Mouse (Mus musculus) midbrain, embryonic 10.5 days (tissue): ENCODE data around the gene Zic5. TPM values are rescaled to one million over a fixed set of nuclear protein-coding genes. Genes with fewer than 3 reads are reported as not detected.
A peak's percentile ranks its signal among the peaks of the same experiment; 100 is the strongest.
"Not testable (repeated sequence)": the region's sequence is repeated elsewhere in the genome, so short reads cannot be mapped to it uniquely, and the experiment has no call there.

Experiments
- DNase-seq: peaks from one replicate; pipeline ENCODE4 v3.0.0-alpha.2; 2017; ENCODE audit warnings: low spot score
- H3K27ac ChIP-seq: fragments of 300-500 bp; sonication (generic); replicated peaks from 2 replicates; pipeline ENCODE4 v1.5.1; 2016; ENCODE audit warnings: mild to moderate bottlenecking
- H3K27me3 ChIP-seq: fragments of 300-500 bp; sonication (generic); 2 replicates; pipeline ENCODE4 v1.6.1; 2016; ENCODE audit warnings: low read depth, mild to moderate bottlenecking; ENCODE audit not compliant: poor library complexity, severe bottlenecking
- H3K36me3 ChIP-seq: fragments of 300-500 bp; sonication (generic); 2 replicates; pipeline ENCODE4 v1.6.1; 2016; ENCODE audit warnings: mild to moderate bottlenecking, moderate library complexity
- H3K4me1 ChIP-seq: fragments of 300-500 bp; sonication (generic); 2 replicates; pipeline ENCODE4 v1.6.1; 2016
- H3K4me3 ChIP-seq: fragments of 300-500 bp; sonication (generic); 2 replicates; pipeline ENCODE4 v1.5.1; 2016; ENCODE audit warnings: mild to moderate bottlenecking, moderate library complexity
- H3K9me3 ChIP-seq: fragments of 300-500 bp; sonication (generic); replicated peaks from 2 replicates; pipeline ENCODE4 v1.6.1; 2016; ENCODE audit warnings: mild to moderate bottlenecking
- WGBS: fragments of 180-500 bp; shearing (Covaris S2); methylation state at CpG from one replicate; pipeline ENCODE4 v1.1.7; 2016; 5-methylcytosine and 5-hydroxymethylcytosine counted together
- polyA plus RNA-seq: library from polyadenylated mRNA; unstranded; fragments of >200 nt; fragmentation: Nextera tagmentation; extraction: Ambion mirVana; gene quantifications from 2 replicates; pipeline ENCODE4 v1.2.1, GENCODE M21; 2016

Gene Zic5
- polyA plus RNA-seq, 1 experiment from 2014 or later = 15.3 TPM

DNA sequence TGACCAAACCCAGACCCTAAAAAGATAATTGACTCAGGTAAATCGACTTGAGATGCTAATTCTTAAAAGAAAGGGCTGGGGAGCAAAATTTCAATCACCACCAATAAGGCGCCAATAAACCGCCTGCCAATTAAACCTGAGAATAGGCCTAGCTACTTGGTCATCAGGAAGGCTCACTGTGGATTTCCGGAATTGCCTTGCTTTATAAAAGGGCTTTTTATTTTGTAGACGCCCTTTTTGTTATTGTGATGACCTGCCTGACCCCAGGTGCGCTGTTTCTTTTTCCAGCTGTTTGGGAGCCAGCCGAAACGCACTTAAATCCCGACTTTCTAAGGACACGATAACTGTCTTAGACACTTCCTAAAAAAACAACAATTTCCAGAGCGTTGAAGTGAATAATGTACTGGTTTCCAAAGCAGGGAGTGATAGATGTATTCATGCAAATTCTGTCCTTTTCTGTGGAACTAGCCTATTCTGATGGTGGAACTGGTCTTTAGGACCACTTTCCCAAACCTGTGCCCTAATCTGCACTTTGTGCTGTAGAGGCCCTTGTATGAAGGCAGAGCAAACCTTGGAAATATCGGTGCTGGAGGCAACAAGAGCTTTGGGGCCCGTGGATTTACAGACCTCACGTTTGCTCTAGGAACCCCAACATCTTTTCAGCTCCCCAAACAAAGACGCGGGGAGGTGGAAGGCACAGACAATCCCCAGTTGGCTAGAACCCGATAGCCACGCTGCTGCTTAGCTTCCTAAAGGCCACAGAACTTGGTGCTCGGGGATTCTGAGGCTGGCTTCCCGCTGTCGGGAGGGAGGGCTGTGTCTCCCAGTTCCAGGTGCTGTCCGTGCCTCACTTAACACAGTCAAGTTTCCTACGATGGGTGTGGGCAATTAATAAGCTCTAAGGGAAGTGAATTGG is 2.7 kb upstream of the Zic5 start:
- no peaks in the 10 kb centered on the region for H3K9me3 ChIP-seq
- peaks cover 100% of the 10 kb centered on the region for H3K27me3 ChIP-seq
- peak; percentile 65 for DNase-seq
- peak overlapping the region; percentile 43 for H3K4me3 ChIP-seq
- WGBS = 4% methylated on average over 23 of the region's 23 CpGs
- H3K27ac ChIP-seq = peak overlapping the region; percentile 67
- no peaks in the 10 kb centered on the region for H3K36me3 ChIP-seq
- H3K4me1 ChIP-seq = peaks cover 70% of the 10 kb centered on the region

DNA sequence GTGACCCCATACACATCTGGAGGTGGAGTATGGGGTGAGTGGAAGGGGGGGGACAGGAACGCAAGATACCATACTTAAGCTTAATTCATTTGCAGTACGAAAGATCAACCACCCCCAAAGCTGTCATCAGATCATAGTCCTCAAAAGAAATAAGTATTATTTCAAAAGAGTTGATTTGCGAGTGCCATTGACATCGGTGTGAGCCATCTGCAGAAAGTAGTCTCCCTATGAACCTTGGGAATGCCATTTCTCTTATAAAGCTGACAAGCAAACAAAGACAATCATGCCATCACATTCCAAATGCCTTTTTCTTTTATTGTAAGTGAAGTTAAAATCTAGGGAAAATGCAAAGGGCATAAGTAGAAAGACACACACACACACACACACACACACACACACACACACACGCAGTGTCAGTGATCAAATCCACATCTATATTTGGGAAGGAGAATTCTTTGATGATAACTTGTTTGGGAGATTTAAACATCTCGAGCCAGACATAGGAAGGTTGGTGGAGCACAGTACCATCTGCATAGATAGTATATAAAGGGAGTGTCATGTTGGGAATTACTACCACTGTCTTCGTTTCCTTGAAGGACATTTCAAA is 1.4 kb upstream of the Zic5 start:
- no peaks in the 10 kb centered on the region for H3K9me3 ChIP-seq
- H3K27me3 ChIP-seq = peaks cover 100% of the 10 kb centered on the region
- H3K4me1 ChIP-seq = peaks cover 71% of the 10 kb centered on the region
- 0 out of 2 replicates have a peak overlapping the region, but pooled peaks have one; percentile 1 for H3K4me3 ChIP-seq
- no peak overlapping the region for H3K27ac ChIP-seq
- WGBS = 55% methylated on average over 7 of the region's 7 CpGs
- H3K36me3 ChIP-seq = no peaks in the 10 kb centered on the region
- peak; percentile 20 for DNase-seq

DNA sequence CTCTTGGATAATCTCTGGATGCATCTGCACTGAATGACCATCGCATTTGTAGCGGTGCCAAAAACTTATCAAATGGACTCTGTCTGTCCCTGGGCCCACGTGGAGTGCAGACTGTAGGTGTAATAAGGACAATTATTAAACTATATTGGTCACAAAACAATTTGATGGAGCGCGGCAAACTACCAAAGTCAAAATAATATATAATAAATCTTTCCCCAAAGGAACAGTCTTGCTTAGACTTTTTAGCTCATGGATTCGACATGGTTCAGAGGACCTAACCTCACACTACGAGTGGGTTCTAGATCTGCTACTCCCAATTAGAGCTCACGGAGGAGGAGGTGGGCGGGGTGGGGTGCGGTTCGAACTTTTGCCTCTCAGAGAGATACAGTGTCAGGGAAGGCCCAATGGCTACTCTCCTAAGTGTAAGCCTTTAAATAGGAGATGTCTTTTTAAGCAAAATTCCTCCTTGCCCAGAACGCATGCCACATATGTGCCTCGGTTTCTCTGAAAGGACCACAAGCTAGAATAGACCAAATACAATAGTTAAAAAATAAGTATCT is 534 bp upstream of the Zic5 start:
- no peaks in the 10 kb centered on the region for H3K9me3 ChIP-seq
- H3K27ac ChIP-seq = peak overlapping the region; percentile 97
- H3K36me3 ChIP-seq = no peaks in the 10 kb centered on the region
- peaks cover 100% of the 10 kb centered on the region for H3K27me3 ChIP-seq
- WGBS = 24% methylated on average over 13 of the region's 13 CpGs
- H3K4me3 ChIP-seq = peak overlapping the region; percentile 80
- peak; percentile 15 for DNase-seq
- H3K4me1 ChIP-seq = peaks cover 69% of the 10 kb centered on the region

DNA sequence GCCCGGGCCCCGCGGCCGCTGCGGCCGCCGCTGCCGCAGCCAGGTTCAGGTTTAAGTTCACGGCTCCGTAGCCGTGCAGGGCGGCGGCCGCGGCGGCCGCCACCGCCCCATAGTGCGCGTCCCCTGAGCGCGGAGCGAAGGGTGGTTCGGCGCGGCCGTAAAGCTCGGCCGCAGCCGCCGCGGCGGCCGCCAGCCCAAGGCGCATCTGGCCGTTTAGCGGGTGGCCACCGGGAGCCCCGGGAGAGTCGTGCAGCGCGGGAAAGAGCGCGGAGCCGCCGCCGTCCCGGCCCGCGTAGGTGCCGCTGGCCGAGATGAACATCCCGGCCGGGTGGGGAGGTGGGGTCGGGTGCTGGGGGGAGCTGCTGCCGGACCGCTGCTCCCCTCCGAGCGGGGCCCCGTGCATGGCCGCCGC is 1.1 kb downstream of the Zic5 start:
- H3K27me3 ChIP-seq = peaks cover 100% of the 10 kb centered on the region
- WGBS = under 1% methylated on average over 62 of the region's 62 CpGs
- H3K36me3 ChIP-seq = no peaks in the 10 kb centered on the region
- H3K4me1 ChIP-seq = peaks cover 79% of the 10 kb centered on the region
- H3K27ac ChIP-seq = peak overlapping the region; percentile 97
- no peak for DNase-seq
- H3K9me3 ChIP-seq = no peaks in the 10 kb centered on the region
- H3K4me3 ChIP-seq = peak overlapping the region; percentile 80

DNA sequence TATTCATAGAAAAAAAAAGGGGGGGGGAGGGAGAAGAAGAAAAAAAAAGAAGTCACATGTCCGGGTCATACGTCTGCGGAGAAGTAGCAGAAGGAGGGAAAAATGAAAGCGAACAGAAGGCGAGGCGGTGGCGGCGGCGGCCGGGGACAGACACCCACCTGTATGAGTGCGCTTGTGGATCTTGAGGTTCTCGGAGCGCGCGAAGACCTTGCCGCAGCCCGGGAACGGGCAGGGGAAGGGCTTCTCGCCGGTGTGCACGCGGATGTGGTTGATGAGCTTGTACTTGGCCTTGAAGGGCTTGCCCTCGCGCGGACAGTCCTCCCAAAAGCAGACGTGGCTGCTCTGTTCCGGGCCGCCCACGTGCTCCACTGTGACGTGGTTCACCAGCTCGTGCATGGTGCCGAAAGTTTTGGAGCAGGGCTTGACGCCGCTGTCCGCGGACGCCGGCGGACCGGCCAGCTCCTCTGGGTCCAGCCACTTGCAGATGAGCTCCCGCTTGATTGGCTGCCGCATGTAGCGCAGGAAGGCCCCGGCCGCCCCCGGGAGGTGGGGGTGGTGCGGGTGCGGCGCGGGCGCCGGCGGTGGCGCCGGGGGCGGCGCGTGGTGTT is 1.6 kb downstream of the Zic5 start:
- under 1% methylated on average over 58 of the region's 58 CpGs for WGBS
- H3K4me3 ChIP-seq = peak overlapping the region; percentile 80
- H3K27me3 ChIP-seq = peaks cover 100% of the 10 kb centered on the region
- not testable (repeated sequence) for H3K9me3 ChIP-seq, H3K36me3 ChIP-seq
- DNase-seq = peak; percentile 83
- H3K4me1 ChIP-seq = peaks cover 74% of the 10 kb centered on the region
- peak overlapping the region; percentile 97 for H3K27ac ChIP-seq

DNA sequence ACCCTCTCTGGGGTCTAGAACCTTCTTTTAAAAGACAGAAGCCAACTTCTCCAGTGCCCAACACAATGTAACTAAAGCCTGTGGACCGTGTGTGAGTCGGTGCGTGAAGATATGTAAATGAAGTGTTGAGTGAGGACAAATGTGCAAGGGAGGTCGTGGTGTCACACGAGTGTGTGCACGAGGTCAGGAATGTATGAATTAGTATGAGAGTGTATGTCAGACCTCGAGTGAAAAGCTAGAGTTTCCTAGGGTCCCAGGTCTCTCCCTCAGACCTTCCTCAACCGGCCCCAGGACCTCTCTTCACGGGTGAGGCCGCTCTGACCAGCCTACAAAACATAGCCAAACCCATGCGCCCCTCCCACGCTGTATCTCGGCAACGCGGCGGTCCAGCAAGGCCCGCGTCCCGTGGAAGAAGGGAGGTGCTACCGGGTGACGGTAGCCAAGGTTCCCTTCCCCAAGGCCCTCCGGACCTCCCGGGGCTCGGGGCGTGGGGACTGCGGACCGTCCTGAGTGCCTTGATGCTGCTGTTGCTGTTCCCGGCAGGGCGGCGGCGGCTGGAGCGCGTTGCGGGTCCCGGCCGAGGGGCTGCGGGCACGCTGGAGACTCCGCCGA is 2.3 kb downstream of the Zic5 start:
- H3K27me3 ChIP-seq = peaks cover 98% of the 10 kb centered on the region
- H3K9me3 ChIP-seq = no peaks in the 10 kb centered on the region
- no peaks in the 10 kb centered on the region for H3K36me3 ChIP-seq
- H3K27ac ChIP-seq = peak overlapping the region; percentile 97
- H3K4me1 ChIP-seq = peaks cover 67% of the 10 kb centered on the region
- DNase-seq = peak; percentile 64
- H3K4me3 ChIP-seq = peak overlapping the region; percentile 80
- WGBS = under 1% methylated on average over 40 of the region's 40 CpGs

DNA sequence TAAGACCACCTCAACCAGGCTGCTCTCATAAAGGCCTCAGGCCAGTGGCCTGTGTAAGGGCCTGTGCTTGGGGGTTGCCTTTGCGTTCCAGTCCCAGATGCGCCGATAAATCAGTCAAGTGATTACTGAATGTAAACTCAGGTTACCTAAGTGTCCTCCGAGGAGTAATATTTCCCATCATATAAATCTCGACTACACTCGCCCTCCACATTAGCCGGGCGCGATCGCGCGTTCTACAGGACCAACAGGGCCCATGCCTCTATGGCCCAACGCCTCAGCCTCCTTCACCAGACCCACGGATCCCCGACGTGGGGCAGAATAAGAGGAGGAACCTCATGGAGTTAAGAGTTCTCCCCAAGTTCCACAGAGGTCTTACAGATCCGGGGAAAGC is 2.8 kb downstream of the Zic5 start:
- no peaks in the 10 kb centered on the region for H3K9me3 ChIP-seq
- H3K27ac ChIP-seq = peak overlapping the region; percentile 97
- no peaks in the 10 kb centered on the region for H3K36me3 ChIP-seq
- DNase-seq = peak; percentile 53
- peak overlapping the region; percentile 80 for H3K4me3 ChIP-seq
- H3K27me3 ChIP-seq = peaks cover 93% of the 10 kb centered on the region
- H3K4me1 ChIP-seq = peaks cover 62% of the 10 kb centered on the region
- 5% methylated on average over 17 of the region's 17 CpGs for WGBS

DNA sequence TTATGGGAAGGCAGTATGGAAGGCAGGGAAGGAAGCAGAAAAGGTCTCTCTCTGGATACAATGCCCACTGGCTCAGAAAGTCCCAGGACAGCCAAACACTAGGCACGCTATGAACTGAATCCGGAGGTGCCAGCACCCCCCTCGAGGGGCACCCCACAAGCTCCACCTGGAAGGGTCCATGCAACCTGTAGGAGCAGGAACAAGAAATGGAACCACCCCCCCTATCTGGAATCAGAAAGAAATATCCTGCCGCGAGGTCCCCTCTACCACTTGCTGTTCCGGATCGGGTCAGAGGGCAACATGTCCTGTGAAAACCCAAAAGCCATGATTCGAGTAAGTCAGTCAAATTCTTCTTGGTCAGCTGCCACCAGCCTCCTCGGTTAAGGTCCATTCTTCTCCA is 3.5 kb downstream of the Zic5 start:
- H3K4me3 ChIP-seq = peak overlapping the region; percentile 80
- peak; percentile 48 for DNase-seq
- no peaks in the 10 kb centered on the region for H3K36me3 ChIP-seq
- peaks cover 62% of the 10 kb centered on the region for H3K4me1 ChIP-seq
- no peaks in the 10 kb centered on the region for H3K9me3 ChIP-seq
- H3K27me3 ChIP-seq = peaks cover 86% of the 10 kb centered on the region
- peak overlapping the region; percentile 97 for H3K27ac ChIP-seq
- 3% methylated on average over 9 of the region's 9 CpGs for WGBS

DNA sequence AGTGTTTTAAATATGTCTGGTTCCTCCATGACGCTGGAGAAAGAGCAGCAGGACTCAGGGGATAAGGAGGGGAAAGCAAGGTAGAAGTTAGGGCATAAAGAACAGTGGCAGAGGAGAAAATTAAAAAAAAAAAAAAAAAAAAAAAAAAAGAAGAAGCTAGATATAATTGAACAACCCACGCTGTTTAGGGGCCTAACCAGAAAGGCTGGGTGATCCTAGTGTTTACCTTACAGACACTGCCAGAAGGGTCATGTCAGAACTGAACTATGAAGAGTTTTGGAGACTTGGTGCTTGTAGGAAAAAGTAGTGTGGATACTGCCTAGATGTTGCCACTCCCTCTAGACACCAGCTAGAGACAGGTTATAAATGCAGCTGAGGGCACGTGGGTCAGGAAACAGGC is 4.0 kb downstream of the Zic5 start:
- Histone ChIP-seq H3K4me1 (peaks cover 62% of the 10 kb centered on the region), H3K36me3 (no peaks in the 10 kb centered on the region), H3K9me3 (no peaks in the 10 kb centered on the region), H3K27me3 (peaks cover 83% of the 10 kb centered on the region), H3K27ac (peak overlapping the region; percentile 97), H3K4me3 (peak overlapping the region; percentile 80)
- 16% methylated on average over 3 of the region's 3 CpGs for WGBS
- DNase-seq = no peak

DNA sequence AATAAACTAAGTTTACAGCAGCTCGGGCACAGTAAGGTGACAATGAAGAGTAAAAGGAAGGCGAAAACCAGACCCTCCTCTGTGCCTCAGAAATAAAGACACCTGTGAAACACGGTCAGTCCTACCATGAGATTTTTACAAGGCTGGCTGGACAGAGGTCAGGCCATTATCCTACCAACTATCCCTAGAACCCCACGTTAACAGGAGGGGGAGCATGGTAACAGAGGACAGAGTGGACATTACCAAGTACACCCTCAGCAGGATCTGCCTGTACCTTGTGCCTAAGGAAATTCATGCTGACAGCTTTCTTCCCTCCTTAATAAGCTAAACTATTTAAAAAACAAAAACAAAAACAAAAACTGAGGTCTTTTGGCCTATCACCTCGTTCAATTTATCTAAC is 5.3 kb downstream of the Zic5 start:
- peak overlapping the region; percentile 80 for H3K4me3 ChIP-seq

DNA sequence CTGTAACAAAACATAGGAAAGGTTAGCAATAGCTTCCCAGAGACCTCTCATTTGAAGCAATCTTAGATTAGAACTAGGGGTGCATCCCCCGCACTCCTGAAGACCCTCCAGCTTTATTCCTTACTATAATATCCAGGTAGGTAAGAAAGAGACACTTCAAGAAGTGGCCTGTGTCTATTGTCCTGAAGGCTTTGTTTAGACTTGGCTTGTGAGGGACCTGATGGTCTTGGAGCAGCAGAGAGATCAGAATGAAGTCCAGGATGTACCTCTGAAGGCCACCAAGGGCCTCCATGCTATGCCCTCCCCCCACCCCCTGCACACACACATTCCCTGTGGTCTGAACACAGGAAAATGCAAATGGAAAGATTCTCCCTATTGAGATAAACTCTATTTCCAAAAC is 5.7 kb downstream of the Zic5 start:
- peak overlapping the region; percentile 70 for H3K27ac ChIP-seq
- peak overlapping the region; percentile 80 for H3K4me3 ChIP-seq
- WGBS = 90% methylated on average over 1 of the region's 1 CpGs
- H3K27me3 ChIP-seq = peaks cover 83% of the 10 kb centered on the region
- no peaks in the 10 kb centered on the region for H3K36me3 ChIP-seq
- no peaks in the 10 kb centered on the region for H3K9me3 ChIP-seq
- no peak for DNase-seq
- peaks cover 64% of the 10 kb centered on the region for H3K4me1 ChIP-seq

More for the DNA sequence above, 5.3 kb downstream of the Zic5 start:
- peaks cover 64% of the 10 kb centered on the region for H3K4me1 ChIP-seq
- peak overlapping the region; percentile 70 for H3K27ac ChIP-seq
- no peaks in the 10 kb centered on the region for H3K9me3 ChIP-seq
- 53% methylated on average over 5 of the region's 5 CpGs for WGBS
- no peak for DNase-seq
- H3K27me3 ChIP-seq = peaks cover 83% of the 10 kb centered on the region
- no peaks in the 10 kb centered on the region for H3K36me3 ChIP-seq

DNA sequence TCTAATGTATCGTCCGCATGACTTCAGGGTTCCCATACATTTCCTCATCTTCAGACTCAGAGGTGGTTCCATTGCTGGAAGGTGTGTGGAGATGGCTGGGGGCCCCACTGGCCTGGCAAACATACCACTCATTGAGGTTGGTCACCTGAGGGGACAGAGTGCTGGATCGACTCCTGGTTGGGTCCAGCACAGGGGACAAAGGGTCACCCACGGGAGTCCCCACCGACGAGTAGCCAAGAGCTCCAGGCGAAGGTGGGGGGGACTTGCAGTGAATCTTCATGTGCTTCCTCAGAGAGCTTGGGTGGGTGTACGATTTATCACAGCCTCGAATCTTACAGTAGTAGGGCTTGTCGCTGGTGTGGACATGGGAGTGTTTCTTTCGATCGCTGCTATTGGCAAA is 6.1 kb downstream of the Zic5 start:
- Histone ChIP-seq H3K27me3 (peaks cover 83% of the 10 kb centered on the region), H3K4me3 (peak overlapping the region; percentile 80; the same call in 1 of the 2 replicates)

More for the DNA sequence above, 6.1 kb downstream of the Zic5 start:
- not testable (repeated sequence) for H3K9me3 ChIP-seq, H3K36me3 ChIP-seq, DNase-seq, H3K27ac ChIP-seq
- 68% methylated on average over 11 of the region's 12 CpGs for WGBS
- peaks cover 64% of the 10 kb centered on the region for H3K4me1 ChIP-seq
